ENCODE assay signal across 29 mouse cellular contexts in genomic region chr14:54023552-54023951, GRCm38 (mm10).
DNase-seq lines count a peak whose midpoint lies in the region; ATAC-seq lines count a peak whose summit lies in the region.
"Had no signal": no experiment of that assay in that cellular context is flagged by ENCODE, and none has a peak within 500 bp of the region (broad histone marks: within the 10 kb centered on the region; RNA-seq: fewer than 3 reads in every experiment).

No protein-coding gene starts in this region.

- H3K4me2 ChIP-seq in lung, embryonic 15.5 days: no peak overlapping the region
- H3K4me2 ChIP-seq: embryonic facial prominence, embryonic 15.5 days; forebrain, embryonic 15.5 days; heart, embryonic 12.5 days; midbrain, embryonic 15.5 days; neural tube, embryonic 12.5 days had no signal

- no peaks in the 10 kb centered on the region for H3K4me1 ChIP-seq in lung, embryonic 15.5 days
- H3K4me1 ChIP-seq: embryonic facial prominence, embryonic 15.5 days; forebrain, embryonic 15.5 days; heart, embryonic 12.5 days; midbrain, embryonic 15.5 days; neural tube, embryonic 12.5 days had no signal

- DNase-seq in embryo, embryonic 10.5 days (ENCODE audit: low spot score): peak; percentile 8
- DNase-seq in embryo, embryonic 9.5 days (ENCODE audit: extremely low spot score): no peak
- DNase-seq in kidney, postnatal 14 days: peak; percentile 13
- no peak for DNase-seq in kidney, adult 8-10 months
- DNase-seq in lung, postnatal 36 days: peak; percentile 52
- no peak for DNase-seq in gastrocnemius, adult 8-10 months (ENCODE audit: low spot score in 2 of 2)
- DNase-seq: adrenal gland, adult 8-10 months; cerebellum, adult 11-12 months; cerebellum, postnatal 10 days; gastrocnemius, postnatal 14 days; heart, adult 11 months; heart, postnatal 10 days; kidney, adult 9 months; left cerebral cortex, postnatal 4 days; liver, postnatal 0 days; retina, postnatal 1 day; right cerebral cortex, postnatal 25 days; spleen, adult 18-20 months; thymus, postnatal 14 days had no signal

- ATAC-seq in lung, embryonic 15.5 days (ENCODE audit: borderline replicate concordance, extremely low read depth, low FRiP score, low TSS enrichment): peak; percentile 84; the same call in 1 of the 2 replicates
- no peak for ATAC-seq in erythroblast, adult 5-6 weeks (replicated peaks; ENCODE audit: low FRiP score, poor library complexity, severe bottlenecking)
- ATAC-seq: activated CD4-positive, CD25-positive, alpha-beta regulatory T cell, adult 4 months; forebrain, embryonic 15.5 days; hindbrain, postnatal 0 days; liver, postnatal 0 days; midbrain, embryonic 15.5 days had no signal

- no peak overlapping the region for H3K4me3 ChIP-seq in lung, embryonic 15.5 days
- H3K4me3 ChIP-seq: embryonic facial prominence, embryonic 15.5 days; forebrain, embryonic 15.5 days; heart, embryonic 12.5 days; layer of hippocampus, adult 2 months; midbrain, embryonic 15.5 days; neural tube, embryonic 12.5 days had no signal

- WGBS in lung, embryonic 15.5 days: 35% methylated on average over 4 of the region's 4 CpGs

- H3K9ac ChIP-seq in lung, embryonic 15.5 days: no peak overlapping the region
- H3K9ac ChIP-seq: embryonic facial prominence, embryonic 15.5 days; forebrain, embryonic 15.5 days; heart, embryonic 12.5 days; liver, postnatal 0 days; midbrain, embryonic 15.5 days; neural tube, embryonic 12.5 days had no signal

- H3K36me3 ChIP-seq in lung, embryonic 15.5 days: no peaks in the 10 kb centered on the region
- H3K36me3 ChIP-seq: embryonic facial prominence, embryonic 15.5 days; forebrain, embryonic 15.5 days; heart, embryonic 12.5 days; midbrain, embryonic 15.5 days; neural tube, embryonic 12.5 days had no signal

- peak overlapping the region; percentile 46 for H3K27ac ChIP-seq in lung, embryonic 15.5 days
- H3K27ac ChIP-seq: embryonic facial prominence, embryonic 15.5 days; forebrain, embryonic 15.5 days; hindbrain, postnatal 0 days; layer of hippocampus, adult 2 months; midbrain, embryonic 15.5 days; neural tube, embryonic 12.5 days had no signal

- no peaks in the 10 kb centered on the region for H3K27me3 ChIP-seq in lung, embryonic 15.5 days
- H3K27me3 ChIP-seq: embryonic facial prominence, embryonic 15.5 days; forebrain, embryonic 15.5 days; midbrain, embryonic 15.5 days; neural tube, embryonic 12.5 days had no signal

- no peaks in the 10 kb centered on the region for H3K9me3 ChIP-seq in lung, embryonic 15.5 days
- H3K9me3 ChIP-seq: embryonic facial prominence, embryonic 15.5 days; forebrain, embryonic 15.5 days; heart, embryonic 12.5 days; midbrain, embryonic 15.5 days; neural tube, embryonic 12.5 days had no signal

Comparison
In these comparisons a context has a peak if more than half of its experiments do, and no peak if none do; other contexts are left out.
1. DNase-seq: peak in embryo, embryonic 10.5 days (single experiment), kidney, postnatal 14 days (single experiment) and lung, postnatal 36 days (single experiment); none in embryo, embryonic 9.5 days (single experiment), kidney, adult 8-10 months (0 of 2) and gastrocnemius, adult 8-10 months (0 of 2).